Mouse (Mus musculus): Measurements from ENCODE around the gene Fh1. TPM values are rescaled to one million over a fixed set of nuclear protein-coding genes. Genes with fewer than 3 reads are reported as not detected.

Fh1 gene
- polyA plus RNA-seq, 1 experiment from 2014 or later = 113 TPM

DNA sequence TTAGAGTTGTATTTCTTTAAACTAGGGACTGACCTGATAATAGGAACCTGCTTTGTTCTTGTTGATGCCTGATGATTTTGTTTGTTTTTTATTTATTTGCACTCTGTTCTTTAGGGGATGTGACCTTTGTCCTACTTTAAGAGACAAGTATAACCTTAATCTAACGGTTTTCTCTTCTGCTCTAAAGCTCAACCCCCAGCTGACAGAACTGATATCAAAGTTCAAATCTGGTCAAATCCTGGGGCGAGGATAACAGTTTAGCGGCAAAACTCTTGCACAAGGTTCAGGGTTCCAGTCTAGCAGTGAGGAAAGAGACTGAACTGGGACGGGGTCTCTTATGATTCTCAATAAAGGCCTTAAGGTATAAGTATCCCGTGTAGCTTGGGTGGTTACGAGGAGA is 3.8 kb upstream of the Fh1 start:
- no peak for ATAC-seq
- Histone ChIP-seq H3K4me2 (ENCODE audit: low read length) (no peak overlapping the region), H3K4me1 (ENCODE audit: control insufficient read depth, insufficient read depth, low read depth, low read length) (peaks cover 5% of the 10 kb centered on the region), H3K4me3 (ENCODE audit: low read length) (no peak overlapping the region), H3K9me3 (ENCODE audit: control insufficient read depth, low read length) (no peaks in the 10 kb centered on the region), H3K36me3 (ENCODE audit: control insufficient read depth, insufficient read depth, low read length) (no peaks in the 10 kb centered on the region), H3K9ac (ENCODE audit: low read depth, low read length) (no peak overlapping the region), H3K27ac (ENCODE audit: low read depth, low read length) (no peak overlapping the region), H3K27me3 (replicated peaks; ENCODE audit: control insufficient read depth, insufficient read depth, low read length) (no peaks in the 10 kb centered on the region)
- 89% methylated on average over 6 of the region's 6 CpGs for WGBS

DNA sequence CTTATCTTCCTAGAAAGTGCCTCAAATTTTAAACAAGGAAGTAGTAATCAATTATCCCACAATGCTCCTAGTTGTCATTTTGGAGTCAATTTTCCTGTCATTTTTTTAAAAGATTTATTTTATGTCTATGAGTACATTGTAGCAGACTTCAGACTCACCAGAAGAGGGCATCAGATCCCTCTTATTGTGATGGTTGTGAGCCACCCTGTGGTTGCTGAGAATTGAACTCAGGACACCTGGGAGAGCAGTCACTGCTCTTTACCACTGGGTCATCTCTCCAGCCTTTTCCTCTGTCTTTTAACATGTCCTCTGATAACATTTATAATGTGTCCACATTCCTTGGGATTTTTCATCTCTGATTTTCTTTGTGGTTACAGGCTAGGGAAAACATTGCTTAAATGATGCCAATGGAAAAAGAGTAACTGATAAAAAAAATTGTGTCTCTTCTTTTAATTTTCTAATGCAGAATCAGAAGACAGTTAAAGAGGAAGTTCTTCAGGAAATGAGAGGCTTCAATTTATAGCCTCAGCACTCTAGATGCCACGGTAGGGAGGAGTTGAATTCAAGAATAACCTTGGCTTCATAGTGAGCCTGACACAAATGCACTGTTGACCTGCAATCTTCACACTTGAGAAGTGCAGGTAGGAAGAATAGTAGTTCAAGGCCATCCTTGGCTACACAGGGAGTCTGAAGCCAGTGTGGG is 706 bp upstream of the Fh1 start:
- H3K4me3 ChIP-seq (ENCODE audit: low read length) = peak overlapping the region; percentile 83
- peak overlapping the region; percentile 76 for H3K27ac ChIP-seq (ENCODE audit: low read depth, low read length)
- peak; percentile 25 for ATAC-seq
- no peaks in the 10 kb centered on the region for H3K9me3 ChIP-seq (ENCODE audit: control insufficient read depth, low read length)
- no peaks in the 10 kb centered on the region for H3K36me3 ChIP-seq (ENCODE audit: control insufficient read depth, insufficient read depth, low read length)
- H3K4me2 ChIP-seq (ENCODE audit: low read length) = peak overlapping the region; percentile 84
- peaks cover 7% of the 10 kb centered on the region for H3K4me1 ChIP-seq (ENCODE audit: control insufficient read depth, insufficient read depth, low read depth, low read length)
- no peaks in the 10 kb centered on the region for H3K27me3 ChIP-seq (replicated peaks; ENCODE audit: control insufficient read depth, insufficient read depth, low read length)
- WGBS = 86% methylated on average over 1 of the region's 1 CpGs
- H3K9ac ChIP-seq (ENCODE audit: low read depth, low read length) = peak overlapping the region; percentile 51; the same call in 1 of the 2 replicates

DNA sequence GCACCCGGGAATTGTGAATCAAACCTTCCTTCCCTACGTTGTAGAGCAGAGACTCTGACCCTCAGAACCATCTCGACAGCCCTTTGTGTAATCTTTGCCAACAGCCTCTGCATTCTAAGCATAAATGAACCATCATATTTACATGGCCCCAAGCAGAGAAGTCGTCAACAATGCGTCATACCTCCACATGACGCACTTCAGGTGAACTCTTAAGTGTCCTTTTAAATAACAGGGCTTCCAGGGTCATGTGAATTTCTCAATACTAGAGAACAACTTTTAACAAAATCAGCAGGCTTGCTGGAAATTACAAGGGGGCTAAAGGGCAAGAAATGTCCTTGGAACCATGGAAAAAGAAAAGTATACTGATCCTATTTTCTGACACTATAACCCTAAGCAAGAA is 1.8 kb downstream of the Fh1 start:
- Histone ChIP-seq H3K27me3 (replicated peaks; ENCODE audit: control insufficient read depth, insufficient read depth, low read length) (no peaks in the 10 kb centered on the region), H3K4me3 (ENCODE audit: low read length) (no peak overlapping the region), H3K36me3 (ENCODE audit: control insufficient read depth, insufficient read depth, low read length) (no peaks in the 10 kb centered on the region; the same call in 1 of the 2 replicates), H3K9ac (ENCODE audit: low read depth, low read length) (no peak overlapping the region), H3K9me3 (ENCODE audit: control insufficient read depth, low read length) (no peaks in the 10 kb centered on the region), H3K27ac (ENCODE audit: low read depth, low read length) (no peak overlapping the region), H3K4me2 (ENCODE audit: low read length) (no peak overlapping the region), H3K4me1 (ENCODE audit: control insufficient read depth, insufficient read depth, low read depth, low read length) (peaks cover 7% of the 10 kb centered on the region)
- WGBS = 87% methylated on average over 6 of the region's 6 CpGs
- no peak for ATAC-seq

DNA sequence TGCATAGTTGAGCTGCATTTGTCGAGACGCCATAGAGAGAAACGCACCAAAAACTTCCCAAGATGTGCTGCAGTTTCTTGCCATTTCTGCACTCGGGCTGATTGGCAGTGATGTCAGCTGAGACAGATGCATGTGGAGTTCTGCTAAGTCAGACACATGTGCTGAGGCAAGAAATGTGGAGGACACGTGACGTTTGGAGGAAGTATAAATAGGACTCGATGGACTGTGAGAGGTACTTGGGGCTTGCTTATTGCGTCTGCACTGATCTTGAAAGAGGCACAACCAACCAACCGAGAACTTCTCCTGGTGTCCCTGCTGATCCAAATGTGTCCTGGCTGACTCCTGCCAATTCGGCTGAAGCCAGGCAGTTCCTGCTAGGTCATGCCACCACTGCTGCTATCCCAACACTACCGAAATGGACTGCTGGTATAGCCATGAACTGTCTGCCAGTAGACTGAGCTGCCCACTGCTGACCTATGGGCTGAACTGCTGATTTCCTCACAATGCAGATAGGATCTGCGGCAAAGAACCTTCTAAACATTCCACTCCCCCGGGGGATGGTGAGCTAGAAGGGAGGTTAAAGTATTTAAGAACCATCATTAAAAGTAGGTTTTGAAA is 5.5 kb downstream of the Fh1 start, which contains the start of gene Kmo:
Gene Kmo (plus strand): TSS at position 568 of the 618 bp plus-strand sequence.
- Histone ChIP-seq H3K36me3 (ENCODE audit: control insufficient read depth, insufficient read depth, low read length) (peaks cover 13% of the 10 kb centered on the region), H3K9ac (ENCODE audit: low read depth, low read length) (no peak within 1 kb of the TSS), H3K4me3 (ENCODE audit: low read length) (no peak within 1 kb of the TSS), H3K4me2 (ENCODE audit: low read length) (no peak within 1 kb of the TSS), H3K27me3 (replicated peaks; ENCODE audit: control insufficient read depth, insufficient read depth, low read length) (no peaks in the 10 kb centered on the region), H3K9me3 (ENCODE audit: control insufficient read depth, low read length) (no peaks in the 10 kb centered on the region), H3K4me1 (ENCODE audit: control insufficient read depth, insufficient read depth, low read depth, low read length) (peaks cover 7% of the 10 kb centered on the region), H3K27ac (ENCODE audit: low read depth, low read length) (no peak within 1 kb of the TSS)
- ATAC-seq = no peak
- WGBS = 94% methylated on average over 13 of the region's 13 CpGs

DNA sequence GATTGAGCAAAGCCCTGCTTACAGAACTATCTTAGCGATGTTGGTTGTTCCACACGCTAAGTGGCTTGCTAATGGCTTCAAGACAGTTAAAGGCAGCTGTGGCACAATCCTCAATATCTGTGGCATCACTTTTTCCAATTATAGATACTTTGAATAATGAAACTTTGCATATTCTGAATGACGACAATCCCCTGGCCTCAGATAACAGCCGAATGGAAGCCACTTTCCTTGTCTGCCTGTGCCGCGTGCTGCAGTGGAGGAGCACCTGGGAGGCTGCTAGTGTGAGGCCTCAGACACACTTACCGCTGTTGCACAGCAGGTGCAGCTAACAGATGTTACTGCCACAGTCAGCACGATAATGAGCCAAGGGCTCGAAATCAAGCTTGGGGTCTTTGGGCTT is 10.4 kb downstream of the Fh1 start:
- ATAC-seq = no peak
- H3K4me1 ChIP-seq (ENCODE audit: control insufficient read depth, insufficient read depth, low read depth, low read length) = no peaks in the 10 kb centered on the region
- no peak overlapping the region for H3K27ac ChIP-seq (ENCODE audit: low read depth, low read length)
- H3K9ac ChIP-seq (ENCODE audit: low read depth, low read length) = no peak overlapping the region
- H3K4me3 ChIP-seq (ENCODE audit: low read length) = no peak overlapping the region
- H3K4me2 ChIP-seq (ENCODE audit: low read length) = no peak overlapping the region
- H3K36me3 ChIP-seq (ENCODE audit: control insufficient read depth, insufficient read depth, low read length) = peaks cover 38% of the 10 kb centered on the region
- WGBS = 90% methylated on average over 9 of the region's 9 CpGs
- H3K27me3 ChIP-seq (replicated peaks; ENCODE audit: control insufficient read depth, insufficient read depth, low read length) = no peaks in the 10 kb centered on the region
- H3K9me3 ChIP-seq (ENCODE audit: control insufficient read depth, low read length) = no peaks in the 10 kb centered on the region

DNA sequence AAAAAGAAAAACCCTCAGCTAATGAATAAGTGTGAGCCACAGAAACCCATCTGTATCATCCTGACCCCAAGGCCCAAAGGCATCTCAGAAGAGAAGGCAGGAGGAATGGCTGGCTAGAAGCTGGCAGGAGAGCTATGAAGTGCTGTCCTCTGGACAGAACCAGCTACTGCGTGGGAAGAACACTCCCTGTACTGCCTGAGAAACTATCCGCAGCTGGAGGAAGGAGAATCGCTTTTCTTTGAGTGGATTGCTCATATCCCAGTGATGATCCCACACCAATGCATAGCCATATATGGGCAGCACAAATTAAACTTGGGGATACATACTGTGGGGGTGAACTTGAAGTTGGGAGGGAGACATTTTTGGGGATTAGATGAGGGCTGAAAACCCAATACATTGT is 16.7 kb downstream of the Fh1 start:
- 100% methylated on average over 3 of the region's 3 CpGs for WGBS
- Histone ChIP-seq H3K4me1 (ENCODE audit: control insufficient read depth, insufficient read depth, low read depth, low read length) (no peaks in the 10 kb centered on the region), H3K4me2 (ENCODE audit: low read length) (no peak overlapping the region), H3K27me3 (replicated peaks; ENCODE audit: control insufficient read depth, insufficient read depth, low read length) (no peaks in the 10 kb centered on the region), H3K36me3 (ENCODE audit: control insufficient read depth, insufficient read depth, low read length) (peaks cover 36% of the 10 kb centered on the region), H3K4me3 (ENCODE audit: low read length) (no peak overlapping the region), H3K9ac (ENCODE audit: low read depth, low read length) (no peak overlapping the region), H3K9me3 (ENCODE audit: control insufficient read depth, low read length) (no peaks in the 10 kb centered on the region), H3K27ac (ENCODE audit: low read depth, low read length) (no peak overlapping the region)
- no peak for ATAC-seq

DNA sequence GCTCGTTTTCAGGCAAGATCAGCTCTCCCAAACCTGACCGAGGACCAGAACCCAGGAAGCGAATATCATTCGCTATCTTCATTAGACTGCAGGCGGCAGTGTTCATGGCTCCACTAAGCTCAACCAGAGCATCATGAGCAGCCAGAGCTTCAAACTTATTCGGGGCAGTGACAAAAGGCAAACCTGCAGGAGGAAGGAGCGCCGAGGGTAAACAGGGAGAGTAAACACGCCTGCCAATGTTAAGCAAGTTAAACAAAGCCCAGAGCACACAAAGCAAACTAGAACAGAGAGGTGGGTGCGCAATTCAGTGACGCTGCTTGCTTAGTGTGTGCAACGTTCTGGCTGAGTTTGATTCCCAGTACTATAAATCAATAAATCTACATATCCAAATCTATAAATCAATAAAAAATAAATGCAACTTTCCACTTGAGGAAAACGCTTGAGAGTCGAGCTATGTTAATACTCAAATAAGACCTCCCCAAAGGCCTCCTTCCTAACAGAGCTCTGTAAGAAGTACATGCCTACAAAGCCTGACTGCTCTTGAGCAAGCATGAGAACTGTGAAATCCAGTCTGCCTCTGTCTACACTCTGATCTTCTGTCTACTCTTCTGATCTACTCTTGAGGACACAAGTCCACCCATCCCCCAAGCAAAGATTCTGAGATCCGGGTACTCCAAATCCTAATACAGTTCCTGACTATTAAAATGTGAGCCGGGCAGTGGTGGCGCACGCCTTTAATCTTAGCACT is 17.4 kb downstream of the Fh1 start:
- Histone ChIP-seq H3K9me3 (ENCODE audit: control insufficient read depth, low read length) (no peaks in the 10 kb centered on the region), H3K27me3 (replicated peaks; ENCODE audit: control insufficient read depth, insufficient read depth, low read length) (no peaks in the 10 kb centered on the region), H3K9ac (ENCODE audit: low read depth, low read length) (no peak overlapping the region), H3K4me1 (ENCODE audit: control insufficient read depth, insufficient read depth, low read depth, low read length) (no peaks in the 10 kb centered on the region), H3K4me3 (ENCODE audit: low read length) (no peak overlapping the region), H3K4me2 (ENCODE audit: low read length) (no peak overlapping the region), H3K36me3 (ENCODE audit: control insufficient read depth, insufficient read depth, low read length) (peaks cover 33% of the 10 kb centered on the region), H3K27ac (ENCODE audit: low read depth, low read length) (no peak overlapping the region)
- WGBS = 94% methylated on average over 18 of the region's 18 CpGs
- no peak for ATAC-seq

DNA sequence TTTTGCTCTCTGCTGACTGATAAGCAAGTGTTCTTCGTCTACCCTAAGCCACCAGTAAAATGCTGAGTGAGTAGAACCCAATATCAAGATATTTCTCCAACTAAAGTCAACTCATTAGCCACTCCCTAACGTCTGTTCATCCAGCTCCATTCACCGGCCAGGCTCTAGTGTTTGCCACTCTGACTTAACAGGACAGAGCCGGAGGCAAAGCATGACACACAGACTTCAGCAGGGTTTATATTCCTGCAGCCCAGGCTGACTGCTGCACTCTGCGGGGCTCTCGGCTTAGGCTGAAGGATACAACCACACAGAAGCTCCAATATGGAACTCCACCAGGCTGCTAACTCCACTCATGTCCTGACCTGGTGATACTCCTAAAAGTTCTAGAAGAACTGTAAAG is 18.1 kb downstream of the Fh1 start:
- no peaks in the 10 kb centered on the region for H3K4me1 ChIP-seq (ENCODE audit: control insufficient read depth, insufficient read depth, low read depth, low read length)
- no peak overlapping the region for H3K4me3 ChIP-seq (ENCODE audit: low read length)
- no peaks in the 10 kb centered on the region for H3K9me3 ChIP-seq (ENCODE audit: control insufficient read depth, low read length)
- no peak overlapping the region for H3K9ac ChIP-seq (ENCODE audit: low read depth, low read length)
- peaks cover 36% of the 10 kb centered on the region for H3K36me3 ChIP-seq (ENCODE audit: control insufficient read depth, insufficient read depth, low read length)
- H3K4me2 ChIP-seq (ENCODE audit: low read length) = no peak overlapping the region
- ATAC-seq = no peak
- no peak overlapping the region for H3K27ac ChIP-seq (ENCODE audit: low read depth, low read length)
- 91% methylated on average over 6 of the region's 6 CpGs for WGBS
- H3K27me3 ChIP-seq (replicated peaks; ENCODE audit: control insufficient read depth, insufficient read depth, low read length) = no peaks in the 10 kb centered on the region

DNA sequence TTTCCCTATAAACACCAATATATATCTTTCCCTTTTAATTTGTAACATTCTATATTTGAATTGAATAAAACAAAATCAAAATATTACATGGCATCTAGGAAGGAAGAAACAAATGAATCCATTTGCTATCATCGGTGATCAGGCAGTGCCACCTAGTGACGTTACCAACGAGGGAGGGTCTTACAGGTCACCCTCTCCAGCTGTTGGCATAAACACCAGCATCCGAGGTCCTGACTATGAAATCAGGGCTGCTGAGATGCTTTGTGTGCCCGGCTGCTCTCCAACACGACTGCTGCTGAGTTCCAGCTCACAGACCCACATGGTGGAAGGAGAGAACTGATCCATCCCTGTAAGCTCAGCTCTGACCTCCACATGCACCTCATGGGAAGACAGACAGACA is 22.0 kb downstream of the Fh1 start:
- Histone ChIP-seq H3K4me2 (ENCODE audit: low read length) (no peak overlapping the region), H3K36me3 (ENCODE audit: control insufficient read depth, insufficient read depth, low read length) (peaks cover 23% of the 10 kb centered on the region), H3K4me1 (ENCODE audit: control insufficient read depth, insufficient read depth, low read depth, low read length) (no peaks in the 10 kb centered on the region), H3K27me3 (replicated peaks; ENCODE audit: control insufficient read depth, insufficient read depth, low read length) (no peaks in the 10 kb centered on the region), H3K9ac (ENCODE audit: low read depth, low read length) (no peak overlapping the region), H3K4me3 (ENCODE audit: low read length) (no peak overlapping the region), H3K9me3 (ENCODE audit: control insufficient read depth, low read length) (no peaks in the 10 kb centered on the region), H3K27ac (ENCODE audit: low read depth, low read length) (no peak overlapping the region)
- 0 out of 2 replicates have a peak, but pooled peaks have one; percentile 37 for ATAC-seq
- WGBS = 66% methylated on average over 6 of the region's 6 CpGs
